Mouse (Mus musculus): ENCODE measurements at regions not wholly inside any gene's neighbourhood (a gene's known extent, or its start where the extent isn't known, plus 50 kb on each side); places are given as distances from the start of the nearest gene placed in this dataset.

GRCm38 (mm10) chr1:76247126-76247525 is 701.1 kb downstream of the Slc4a3 start:
- no peak for TF ChIP-seq CTCF (IDR thresholded peaks at IDR 0.05; ENCODE audit: low read depth)
- TF ChIP-seq EP300 (optimal IDR thresholded peaks at IDR 0.05), result no peak

Data from stomach, postnatal 0 days (tissue).